Mouse (Mus musculus): ENCODE measurements around the gene Cltb.

- TF ChIP-seq CTCF (IDR thresholded peaks at IDR 0.05; ENCODE audit: low read depth): no peak
- TF ChIP-seq EP300 (IDR thresholded peaks at IDR 0.05; ENCODE audit: low read depth): no peak
Measured at GRCm38 (mm10) chr13:54610972-54611754, at the start of gene Cltb.

Data from liver, postnatal 0 days (tissue).